Mouse (Mus musculus): ENCODE measurements at regions not wholly inside any gene's neighbourhood (a gene's known extent, or its start where the extent isn't known, plus 50 kb on each side); places are given as distances from the start of the nearest gene placed in this dataset.

DNA sequence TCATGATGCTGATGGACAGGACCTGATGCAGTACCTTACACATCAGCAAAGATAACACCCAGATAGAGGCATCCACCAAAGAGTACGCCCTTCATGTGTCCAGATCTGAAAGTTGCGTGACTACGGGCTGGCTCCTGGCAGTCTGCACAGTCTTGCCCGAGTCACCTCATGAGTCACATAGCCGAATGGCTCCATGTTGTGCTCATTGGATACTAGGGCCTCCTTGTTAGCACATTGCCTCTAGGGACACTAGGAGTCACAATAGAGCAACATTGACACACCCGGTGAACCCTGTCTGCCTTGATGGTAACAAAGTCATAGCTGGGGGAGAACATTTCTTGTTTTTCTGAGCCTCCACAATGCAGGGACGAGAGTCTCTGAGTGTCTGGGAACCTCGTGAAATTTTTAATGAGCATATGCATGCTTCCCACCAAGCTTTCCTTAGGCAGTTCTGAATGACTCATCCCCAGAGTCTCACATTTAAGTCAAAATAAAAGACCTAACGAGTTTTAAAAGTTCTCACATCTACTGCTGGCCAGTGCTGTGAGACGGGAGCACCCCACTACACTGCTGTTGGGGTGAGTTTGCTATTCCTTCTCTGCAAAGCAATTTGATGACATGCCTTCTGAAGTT lies 297.5 kb downstream of the Insig2 start:
- no peaks in the 10 kb centered on the region; the same call in 1 of the 2 replicates for H3K27me3 ChIP-seq (ENCODE audit: control insufficient read depth, insufficient read depth, low read length)
- 90% methylated on average over 10 of the region's 10 CpGs for WGBS
- H3K27ac ChIP-seq (ENCODE audit: insufficient read depth, low read length), result no peak overlapping the region
- H3K4me3 ChIP-seq (replicated peaks; ENCODE audit: insufficient read depth, low read depth, low read length), result no peak overlapping the region
- TF ChIP-seq POLR2A (IDR thresholded peaks at IDR 0.05; ENCODE audit: borderline replicate concordance, insufficient read depth, low read length), result no peak
- no peak for TF ChIP-seq CTCF (IDR thresholded peaks at IDR 0.05; ENCODE audit: borderline replicate concordance, insufficient read depth, low read depth, low read length)
- DNase-seq, result no peak
- H3K4me1 ChIP-seq (ENCODE audit: control insufficient read depth, insufficient read depth, low read length), result no peaks in the 10 kb centered on the region

DNA sequence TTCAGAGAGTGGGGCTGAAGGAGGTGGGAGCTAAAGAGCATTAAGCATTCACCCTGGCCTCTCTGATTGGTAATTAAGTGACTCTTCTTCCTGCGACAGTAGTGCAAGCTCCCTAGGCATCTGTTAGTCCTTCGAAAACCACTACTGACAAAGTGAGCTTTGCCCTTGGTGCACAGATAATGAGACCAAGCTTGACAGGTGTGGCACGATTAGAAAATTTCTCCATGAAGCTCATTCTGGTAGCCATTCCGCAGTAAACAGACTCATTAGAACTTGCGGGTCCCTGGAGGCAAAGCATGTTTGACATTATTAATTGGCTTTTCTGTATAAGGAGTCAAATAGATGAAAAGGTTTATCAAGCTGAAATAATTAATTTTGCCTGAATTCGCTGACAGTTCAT lies 285.8 kb downstream of the Insig2 start:
- Histone ChIP-seq H3K4me1 (ENCODE audit: control insufficient read depth, insufficient read depth, low read length) (no peaks in the 10 kb centered on the region), H3K27ac (ENCODE audit: insufficient read depth, low read length) (no peak overlapping the region), H3K4me3 (replicated peaks; ENCODE audit: insufficient read depth, low read depth, low read length) (no peak overlapping the region), H3K27me3 (ENCODE audit: control insufficient read depth, insufficient read depth, low read length) (no peaks in the 10 kb centered on the region; the same call in 1 of the 2 replicates)
- TF ChIP-seq POLR2A (IDR thresholded peaks at IDR 0.05; ENCODE audit: borderline replicate concordance, insufficient read depth, low read length) (no peak), CTCF (IDR thresholded peaks at IDR 0.05; ENCODE audit: borderline replicate concordance, insufficient read depth, low read depth, low read length) (no peak)
- WGBS, result 56% methylated on average over 6 of the region's 6 CpGs
- no peak for DNase-seq

DNA sequence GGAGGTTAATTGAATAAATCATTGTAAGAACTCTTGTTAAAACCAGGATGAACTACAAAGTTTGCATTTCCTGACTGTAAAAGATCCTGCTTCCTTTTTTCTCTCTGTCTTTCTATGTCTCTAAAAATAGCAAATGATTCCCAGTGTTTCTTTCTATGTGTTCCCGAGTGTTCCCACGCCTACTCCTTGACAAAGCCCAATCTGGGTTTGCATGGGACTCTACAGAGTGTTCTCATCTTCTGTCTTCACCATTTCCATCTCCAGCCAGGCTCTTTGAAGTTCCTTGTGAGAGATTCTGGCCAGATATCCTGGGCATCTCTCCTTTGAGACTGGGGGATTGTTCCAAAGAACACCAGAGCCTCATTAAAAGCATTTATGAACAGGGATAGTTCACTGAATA lies 285.0 kb downstream of the Insig2 start:
- no peaks in the 10 kb centered on the region for H3K4me1 ChIP-seq (ENCODE audit: control insufficient read depth, insufficient read depth, low read length)
- no peak overlapping the region for H3K4me3 ChIP-seq (replicated peaks; ENCODE audit: insufficient read depth, low read depth, low read length)
- WGBS, result 55% methylated on average over 2 of the region's 2 CpGs
- TF ChIP-seq CTCF (IDR thresholded peaks at IDR 0.05; ENCODE audit: borderline replicate concordance, insufficient read depth, low read depth, low read length), result no peak
- no peak for TF ChIP-seq POLR2A (IDR thresholded peaks at IDR 0.05; ENCODE audit: borderline replicate concordance, insufficient read depth, low read length)
- no peaks in the 10 kb centered on the region; the same call in 1 of the 2 replicates for H3K27me3 ChIP-seq (ENCODE audit: control insufficient read depth, insufficient read depth, low read length)
- DNase-seq, result no peak
- H3K27ac ChIP-seq (ENCODE audit: insufficient read depth, low read length), result no peak overlapping the region

DNA sequence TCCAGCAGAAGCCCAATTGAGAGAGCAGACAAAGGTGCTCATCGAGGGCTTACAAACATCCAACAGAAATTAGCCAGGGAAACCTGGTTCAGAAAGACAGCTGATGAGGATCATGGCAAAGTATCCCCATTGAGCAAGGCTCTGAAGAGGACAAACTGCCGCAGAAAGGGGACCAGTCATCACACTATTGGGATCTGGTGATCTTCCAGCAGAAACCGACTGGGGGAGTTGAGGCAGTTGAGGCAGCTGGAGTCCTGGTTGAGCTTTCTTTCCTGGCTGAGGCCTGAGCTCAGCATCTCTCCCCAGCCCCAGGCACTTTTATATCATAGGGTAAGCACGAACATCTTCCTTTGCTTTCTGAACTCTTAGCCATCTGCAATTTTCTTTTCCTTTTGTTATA lies 282.7 kb downstream of the Insig2 start:
- H3K4me1 ChIP-seq (ENCODE audit: control insufficient read depth, insufficient read depth, low read length), result no peaks in the 10 kb centered on the region
- H3K27me3 ChIP-seq (ENCODE audit: control insufficient read depth, insufficient read depth, low read length), result no peaks in the 10 kb centered on the region; the same call in 1 of the 2 replicates
- no peak overlapping the region for H3K4me3 ChIP-seq (replicated peaks; ENCODE audit: insufficient read depth, low read depth, low read length)
- WGBS, result 85% methylated on average over 4 of the region's 4 CpGs
- no peak for TF ChIP-seq POLR2A (IDR thresholded peaks at IDR 0.05; ENCODE audit: borderline replicate concordance, insufficient read depth, low read length)
- no peak for TF ChIP-seq CTCF (IDR thresholded peaks at IDR 0.05; ENCODE audit: borderline replicate concordance, insufficient read depth, low read depth, low read length)
- no peak overlapping the region for H3K27ac ChIP-seq (ENCODE audit: insufficient read depth, low read length)
- no peak for DNase-seq

DNA sequence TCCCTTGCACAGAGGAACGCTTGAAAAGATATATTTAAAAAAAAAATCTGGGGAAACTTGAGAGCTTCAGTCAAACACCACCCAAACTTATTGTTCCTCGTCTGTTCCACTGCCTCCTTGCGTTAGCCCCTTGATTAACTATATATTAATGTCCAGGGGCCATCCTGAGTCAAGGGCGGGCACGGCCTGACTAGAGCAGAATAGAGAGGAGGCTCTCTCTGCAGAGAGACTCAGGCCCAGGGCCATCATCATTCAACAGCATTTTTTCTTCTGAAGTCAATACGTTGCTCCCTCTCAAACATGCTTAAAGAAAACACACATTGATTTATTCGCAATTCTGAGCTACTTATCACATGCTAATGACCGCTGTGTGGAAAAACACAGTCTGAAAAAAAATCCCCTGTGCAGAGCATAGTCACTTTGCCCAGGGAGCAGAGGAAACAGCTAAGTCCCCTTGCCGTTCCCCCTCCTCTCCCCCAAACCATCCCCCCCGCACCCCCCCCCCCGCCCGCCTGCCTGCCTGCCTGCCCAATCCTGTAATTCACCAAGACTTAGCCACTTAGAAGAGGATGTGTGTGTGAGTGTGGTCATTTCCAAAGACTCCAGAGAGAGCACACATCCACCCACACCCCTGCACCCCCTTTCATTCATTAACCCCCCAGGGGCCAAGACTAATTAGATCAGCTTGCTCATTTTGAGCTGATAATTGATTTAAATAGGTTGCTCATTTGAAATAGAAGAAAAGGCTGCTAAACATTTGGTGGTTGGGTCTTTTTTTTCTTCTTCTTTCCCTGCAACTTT lies 281.5 kb downstream of the Insig2 start:
- H3K27me3 ChIP-seq (ENCODE audit: control insufficient read depth, insufficient read depth, low read length), result no peaks in the 10 kb centered on the region; the same call in 1 of the 2 replicates
- 37% methylated on average over 12 of the region's 12 CpGs for WGBS

DNA sequence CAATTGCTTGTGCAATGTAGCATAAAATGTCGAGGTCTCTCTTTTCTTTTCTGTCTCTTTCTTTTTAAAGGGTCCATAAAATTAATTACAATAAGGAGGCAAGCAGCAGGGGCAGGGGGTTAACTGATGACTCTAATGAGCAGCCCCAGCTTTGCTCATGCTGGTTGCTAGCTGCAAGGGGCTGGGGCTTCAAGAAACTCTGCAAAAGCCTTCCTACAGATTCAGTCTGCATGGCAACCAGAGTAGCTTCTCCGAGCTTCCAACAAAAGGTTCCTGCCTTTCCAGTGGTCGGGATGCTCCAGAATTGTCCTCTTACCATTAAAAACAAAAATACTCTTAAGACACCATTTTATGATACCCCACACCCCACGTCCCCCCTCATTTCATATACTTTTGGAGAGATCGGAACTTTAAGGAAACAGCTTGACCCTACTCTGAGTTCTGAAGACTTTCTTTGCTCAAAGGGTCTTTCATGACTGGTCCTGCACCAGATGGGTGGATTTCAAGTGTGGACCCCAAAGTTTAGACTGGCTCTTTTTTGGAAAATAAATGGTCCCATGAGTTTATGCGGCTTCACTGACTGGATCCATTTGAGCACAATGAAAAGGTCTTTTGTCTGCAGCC lies 280.8 kb downstream of the Insig2 start:
- 55% methylated on average over 6 of the region's 6 CpGs for WGBS
- Histone ChIP-seq H3K27me3 (ENCODE audit: control insufficient read depth, insufficient read depth, low read length) (no peaks in the 10 kb centered on the region; the same call in 1 of the 2 replicates), H3K4me3 (replicated peaks; ENCODE audit: insufficient read depth, low read depth, low read length) (no peak overlapping the region), H3K27ac (ENCODE audit: insufficient read depth, low read length) (no peak overlapping the region), H3K4me1 (ENCODE audit: control insufficient read depth, insufficient read depth, low read length) (no peaks in the 10 kb centered on the region)
- DNase-seq, result no peak
- no peak for TF ChIP-seq CTCF (IDR thresholded peaks at IDR 0.05; ENCODE audit: borderline replicate concordance, insufficient read depth, low read depth, low read length)
- TF ChIP-seq POLR2A (IDR thresholded peaks at IDR 0.05; ENCODE audit: borderline replicate concordance, insufficient read depth, low read length), result no peak

More for the DNA sequence above, 281.5 kb downstream of the Insig2 start:
- no peak for DNase-seq
- H3K4me1 ChIP-seq (ENCODE audit: control insufficient read depth, insufficient read depth, low read length), result no peaks in the 10 kb centered on the region
- H3K4me3 ChIP-seq (replicated peaks; ENCODE audit: insufficient read depth, low read depth, low read length), result no peak overlapping the region
- no peak overlapping the region for H3K27ac ChIP-seq (ENCODE audit: insufficient read depth, low read length)
- TF ChIP-seq CTCF (IDR thresholded peaks at IDR 0.05; ENCODE audit: borderline replicate concordance, insufficient read depth, low read depth, low read length), result no peak
- no peak for TF ChIP-seq POLR2A (IDR thresholded peaks at IDR 0.05; ENCODE audit: borderline replicate concordance, insufficient read depth, low read length)

DNA sequence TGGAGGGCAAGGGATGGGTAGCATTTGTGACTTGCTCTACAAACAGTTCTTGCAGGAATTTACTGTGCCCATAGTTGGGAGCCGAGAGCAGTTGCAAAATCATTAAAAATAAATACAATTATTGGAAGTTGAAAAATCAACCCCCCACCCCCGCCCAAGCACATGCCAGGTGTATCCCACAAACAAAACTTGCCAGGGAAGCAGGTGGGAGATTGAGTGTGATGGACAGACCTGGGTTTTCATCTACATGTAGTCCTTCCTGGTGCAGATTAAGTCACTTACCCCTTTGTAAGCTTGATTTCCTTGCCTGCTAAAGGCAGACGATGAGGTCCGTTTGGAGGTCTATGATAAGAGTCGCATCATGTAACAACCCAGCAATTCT lies 280.3 kb downstream of the Insig2 start:
- no peaks in the 10 kb centered on the region; the same call in 1 of the 2 replicates for H3K27me3 ChIP-seq (ENCODE audit: control insufficient read depth, insufficient read depth, low read length)
- no peak overlapping the region for H3K4me3 ChIP-seq (replicated peaks; ENCODE audit: insufficient read depth, low read depth, low read length)
- 90% methylated on average over 5 of the region's 5 CpGs for WGBS
- TF ChIP-seq CTCF (IDR thresholded peaks at IDR 0.05; ENCODE audit: borderline replicate concordance, insufficient read depth, low read depth, low read length) (no peak), POLR2A (IDR thresholded peaks at IDR 0.05; ENCODE audit: borderline replicate concordance, insufficient read depth, low read length) (no peak)
- no peaks in the 10 kb centered on the region for H3K4me1 ChIP-seq (ENCODE audit: control insufficient read depth, insufficient read depth, low read length)
- no peak for DNase-seq
- no peak overlapping the region for H3K27ac ChIP-seq (ENCODE audit: insufficient read depth, low read length)

All from cerebellum, adult 2 months (tissue).